21 mouse cellular contexts compared by ENCODE assay signal in the genomic region with DNA sequence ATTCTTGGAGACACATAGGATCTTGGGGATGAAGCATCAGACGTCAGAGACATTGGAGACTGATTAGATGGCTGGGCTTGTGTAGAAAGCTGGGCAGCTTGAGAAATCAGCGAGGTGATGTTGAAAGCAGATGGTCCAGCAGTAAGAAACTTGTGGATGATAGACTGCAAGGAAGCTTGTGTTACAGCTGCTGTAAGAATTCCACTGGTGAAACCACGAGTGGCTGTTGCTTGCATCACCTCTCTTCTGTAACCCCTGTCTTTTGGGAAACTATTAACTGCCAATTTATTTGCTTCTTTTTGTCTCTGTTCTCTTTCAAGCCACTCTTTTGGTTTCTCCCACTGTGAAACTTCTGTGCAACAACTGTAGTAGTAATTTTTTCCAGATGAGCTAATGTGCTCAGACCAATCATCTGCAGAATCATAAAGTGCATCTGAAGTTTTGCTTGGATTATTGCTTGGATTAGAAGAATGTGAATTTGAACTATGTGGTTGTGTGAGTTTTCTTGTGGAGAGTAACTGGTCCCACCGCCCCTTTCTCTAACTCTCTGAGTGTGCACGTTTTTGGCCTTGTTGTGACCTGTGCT. TPM values are rescaled to one million over a fixed set of nuclear protein-coding genes. Genes with fewer than 3 reads are reported as not detected.
DNase-seq lines count a peak whose midpoint lies in the region; ATAC-seq and TF ChIP-seq lines count a peak whose summit lies in the region.
"Had no signal": no experiment of that assay in that cellular context is flagged by ENCODE, and none has a peak within 500 bp of the region (broad histone marks: within the 10 kb centered on the region; RNA-seq: fewer than 3 reads in every experiment).

No protein-coding gene starts in this region.

- WGBS in forebrain, embryonic 13.5 days: 49% methylated on average over 5 of the region's 5 CpGs
- WGBS in forebrain, postnatal 0 days: 37% methylated on average over 5 of the region's 5 CpGs
- WGBS in midbrain, embryonic 15.5 days: 51% methylated on average over 5 of the region's 5 CpGs
- WGBS in midbrain, postnatal 0 days: 47% methylated on average over 5 of the region's 5 CpGs
- WGBS in limb, embryonic 13.5 days: 19% methylated on average over 5 of the region's 5 CpGs
- WGBS in intestine, embryonic 15.5 days: 39% methylated on average over 5 of the region's 5 CpGs
- WGBS in cerebellum, adult 2 months: 77% methylated on average over 5 of the region's 5 CpGs

- H3K36me3 ChIP-seq in forebrain, embryonic 13.5 days (ENCODE audit: poor library complexity, severe bottlenecking): no peaks in the 10 kb centered on the region
- H3K36me3 ChIP-seq in forebrain, postnatal 0 days (ENCODE audit: insufficient read depth): no peaks in the 10 kb centered on the region
- H3K36me3 ChIP-seq in midbrain, embryonic 15.5 days (replicated peaks): no peaks in the 10 kb centered on the region
- H3K36me3 ChIP-seq in midbrain, postnatal 0 days (ENCODE audit: insufficient read depth, low read length): no peaks in the 10 kb centered on the region
- H3K36me3 ChIP-seq in limb, embryonic 13.5 days: no peaks in the 10 kb centered on the region
- no peaks in the 10 kb centered on the region for H3K36me3 ChIP-seq in intestine, embryonic 15.5 days
- H3K36me3 ChIP-seq: liver, embryonic 12.5 days; lung, embryonic 15.5 days had no signal

- H3K27me3 ChIP-seq in forebrain, embryonic 13.5 days: peaks cover 18% of the 10 kb centered on the region
- no peaks in the 10 kb centered on the region for H3K27me3 ChIP-seq in forebrain, postnatal 0 days (ENCODE audit: insufficient read depth, low read length)
- peaks cover 9% of the 10 kb centered on the region; the same call in 1 of the 2 replicates for H3K27me3 ChIP-seq in midbrain, embryonic 15.5 days (replicated peaks)
- H3K27me3 ChIP-seq in midbrain, postnatal 0 days (ENCODE audit: insufficient read depth, low read length): no peaks in the 10 kb centered on the region
- H3K27me3 ChIP-seq in limb, embryonic 13.5 days: peaks cover 16% of the 10 kb centered on the region
- H3K27me3 ChIP-seq in intestine, embryonic 15.5 days (replicated peaks): peaks cover 4% of the 10 kb centered on the region; the same call in 1 of the 2 replicates
- no peaks in the 10 kb centered on the region for H3K27me3 ChIP-seq in cerebellum, adult 2 months (ENCODE audit: control insufficient read depth, insufficient read depth, low read length)
- H3K27me3 ChIP-seq: Patski had no signal

- H3K4me2 ChIP-seq in forebrain, embryonic 13.5 days: peak overlapping the region; percentile 70; the same call in 1 of the 2 replicates
- no peak overlapping the region for H3K4me2 ChIP-seq in forebrain, postnatal 0 days (ENCODE audit: low read depth)
- H3K4me2 ChIP-seq in midbrain, embryonic 15.5 days: peak overlapping the region; percentile 69; the same call in 1 of the 2 replicates
- H3K4me2 ChIP-seq in midbrain, postnatal 0 days (ENCODE audit: low read depth, low read length, poor library complexity, severe bottlenecking): no peak overlapping the region
- H3K4me2 ChIP-seq in limb, embryonic 13.5 days (replicated peaks): peak overlapping the region; percentile 75
- no peak overlapping the region for H3K4me2 ChIP-seq in intestine, embryonic 15.5 days (replicated peaks)

- no peak overlapping the region for H3K27ac ChIP-seq in forebrain, embryonic 13.5 days
- H3K27ac ChIP-seq in forebrain, postnatal 0 days (ENCODE audit: low read depth, low read length): no peak overlapping the region
- H3K27ac ChIP-seq in midbrain, embryonic 15.5 days: no peak overlapping the region
- no peak overlapping the region for H3K27ac ChIP-seq in midbrain, postnatal 0 days (ENCODE audit: low read depth, low read length)
- no peak overlapping the region for H3K27ac ChIP-seq in limb, embryonic 13.5 days
- H3K27ac ChIP-seq in intestine, embryonic 15.5 days: no peak overlapping the region
- H3K27ac ChIP-seq in cerebellum, adult 2 months (ENCODE audit: insufficient read depth, low read length): no peak overlapping the region
- H3K27ac ChIP-seq: heart, adult 2 months; liver, embryonic 12.5 days; lung, embryonic 15.5 days had no signal

- TF ChIP-seq POLR2A in cerebellum, adult 2 months (IDR thresholded peaks at IDR 0.05; ENCODE audit: borderline replicate concordance, insufficient read depth, low read length): no peak

- H3K9ac ChIP-seq in forebrain, embryonic 13.5 days: no peak overlapping the region
- H3K9ac ChIP-seq in forebrain, postnatal 0 days: no peak overlapping the region
- H3K9ac ChIP-seq in midbrain, embryonic 15.5 days: no peak overlapping the region
- no peak overlapping the region for H3K9ac ChIP-seq in midbrain, postnatal 0 days (replicated peaks; ENCODE audit: low read length, poor library complexity, severe bottlenecking)
- H3K9ac ChIP-seq in limb, embryonic 13.5 days: no peak overlapping the region
- H3K9ac ChIP-seq in intestine, embryonic 15.5 days: no peak overlapping the region
- H3K9ac ChIP-seq: liver, embryonic 12.5 days had no signal

- no peaks in the 10 kb centered on the region for H3K9me3 ChIP-seq in forebrain, embryonic 13.5 days (replicated peaks)
- H3K9me3 ChIP-seq in forebrain, postnatal 0 days (ENCODE audit: low read length): no peaks in the 10 kb centered on the region
- H3K9me3 ChIP-seq in midbrain, embryonic 15.5 days: no peaks in the 10 kb centered on the region
- no peaks in the 10 kb centered on the region for H3K9me3 ChIP-seq in midbrain, postnatal 0 days (ENCODE audit: low read length)
- H3K9me3 ChIP-seq in limb, embryonic 13.5 days: no peaks in the 10 kb centered on the region; the same call in 1 of the 2 replicates
- no peaks in the 10 kb centered on the region for H3K9me3 ChIP-seq in intestine, embryonic 15.5 days
- H3K9me3 ChIP-seq: liver, embryonic 12.5 days; lung, embryonic 15.5 days; megakaryocyte, embryonic 14.5 days had no signal

- no peak for ATAC-seq in forebrain, embryonic 13.5 days
- no peak for ATAC-seq in forebrain, postnatal 0 days
- ATAC-seq in midbrain, embryonic 15.5 days (replicated peaks): no peak
- ATAC-seq in midbrain, postnatal 0 days (ENCODE audit: low FRiP score): no peak
- no peak for ATAC-seq in limb, embryonic 13.5 days (ENCODE audit: low FRiP score, low read depth)
- ATAC-seq in intestine, embryonic 15.5 days: no peak
- ATAC-seq: liver, embryonic 12.5 days; Patski had no signal

- 0 out of 2 replicates have a peak, but pooled peaks cover 3% of the 10 kb centered on the region for H3K4me1 ChIP-seq in forebrain, embryonic 13.5 days
- H3K4me1 ChIP-seq in forebrain, postnatal 0 days (ENCODE audit: insufficient read depth): no peaks in the 10 kb centered on the region
- peaks cover 10% of the 10 kb centered on the region for H3K4me1 ChIP-seq in midbrain, embryonic 15.5 days
- no peaks in the 10 kb centered on the region for H3K4me1 ChIP-seq in midbrain, postnatal 0 days (ENCODE audit: insufficient read depth, low read length)
- H3K4me1 ChIP-seq in limb, embryonic 13.5 days: peaks cover 9% of the 10 kb centered on the region
- peaks cover 4% of the 10 kb centered on the region; the same call in 1 of the 2 replicates for H3K4me1 ChIP-seq in intestine, embryonic 15.5 days (replicated peaks)
- H3K4me1 ChIP-seq in cerebellum, adult 2 months (ENCODE audit: control insufficient read depth, insufficient read depth, low read length): no peaks in the 10 kb centered on the region
- H3K4me1 ChIP-seq: liver, embryonic 12.5 days; lung, embryonic 15.5 days had no signal

- no peak for TF ChIP-seq CTCF in forebrain, postnatal 0 days (IDR thresholded peaks at IDR 0.05; ENCODE audit: low read depth)
- TF ChIP-seq CTCF in midbrain, postnatal 0 days (IDR thresholded peaks at IDR 0.05): no peak
- TF ChIP-seq CTCF in cerebellum, adult 2 months (IDR thresholded peaks at IDR 0.05; ENCODE audit: borderline replicate concordance, insufficient read depth, low read depth, low read length): no peak

- no peak overlapping the region for H3K4me3 ChIP-seq in forebrain, embryonic 13.5 days
- no peak overlapping the region for H3K4me3 ChIP-seq in forebrain, postnatal 0 days (ENCODE audit: low read depth, low read length)
- no peak overlapping the region for H3K4me3 ChIP-seq in midbrain, embryonic 15.5 days
- H3K4me3 ChIP-seq in midbrain, postnatal 0 days (ENCODE audit: low read depth, low read length): no peak overlapping the region
- no peak overlapping the region for H3K4me3 ChIP-seq in limb, embryonic 13.5 days
- H3K4me3 ChIP-seq in intestine, embryonic 15.5 days (replicated peaks): no peak overlapping the region
- no peak overlapping the region for H3K4me3 ChIP-seq in cerebellum, adult 2 months (replicated peaks; ENCODE audit: insufficient read depth, low read depth, low read length)

- no peak for DNase-seq in forebrain, postnatal 0 days
- DNase-seq in midbrain, postnatal 0 days (ENCODE audit: low spot score): no peak
- DNase-seq in embryo, embryonic 11 days: no peak
- DNase-seq in cerebellum, adult 2 months: no peak
- DNase-seq: adrenal gland, postnatal 14 days; cerebellum, adult 18-20 months; heart, adult 2 months; kidney, adult 11 months; kidney, postnatal 10 days had no signal

RNA-seq across cellular contexts. Expression of a gene that starts 9.8 kb away (rescaled TPM):
- polyA plus RNA-seq in forebrain, embryonic 13.5 days (2015; fragmentation: Nextera tagmentation; extraction: Ambion mirVana): 3.0 and 3.1 TPM in 2 replicates
- total RNA-seq in forebrain, postnatal 0 days (2014; rRNA removed): 0.24 and 0.31 TPM in 2 replicates
- polyA plus RNA-seq in forebrain, postnatal 0 days (2015; fragmentation: Nextera tagmentation; extraction: Ambion mirVana): 0.18 and 0.23 TPM in 2 replicates
- polyA plus RNA-seq in midbrain, embryonic 15.5 days (2015; fragmentation: Nextera tagmentation; extraction: Ambion mirVana): 1.3 and 1.9 TPM in 2 replicates
- 0.71 TPM in 1 of 2 replicates, not detected in the other for total RNA-seq in midbrain, postnatal 0 days (2014; rRNA removed)
- polyA plus RNA-seq in midbrain, postnatal 0 days (2015; fragmentation: Nextera tagmentation; extraction: Ambion mirVana): 0.33 and 0.38 TPM in 2 replicates
- 5.8 and 7.1 TPM in 2 replicates for polyA plus RNA-seq in limb, embryonic 13.5 days (2015; fragmentation: Nextera tagmentation; extraction: Ambion mirVana)
- polyA plus RNA-seq in intestine, embryonic 15.5 days (2015; fragmentation: Nextera tagmentation; extraction: Ambion mirVana): 120 and 142 TPM in 2 replicates
- 0.05 TPM in 1 of 2 replicates, not detected in the other for polyA plus RNA-seq in cerebellum, adult 2 months (2012; rRNA removed)
- total RNA-seq: gastrocnemius, adult 8-10 months; heart, adult 2 months; layer of hippocampus, adult 8-10 months; monocyte, adult 5-6 weeks had no signal
- polyA plus RNA-seq: activated CD4-positive, CD25-positive, alpha-beta regulatory T cell, adult 4 months; Patski had no signal

RNA-seq across cellular contexts. Expression of a gene that starts 19.0 kb away (rescaled TPM):
- polyA plus RNA-seq in forebrain, embryonic 13.5 days (2015; fragmentation: Nextera tagmentation; extraction: Ambion mirVana): 46.9 and 51.3 TPM in 2 replicates
- total RNA-seq in forebrain, postnatal 0 days (2014; rRNA removed): 187 and 234 TPM in 2 replicates
- 71.9 and 98.0 TPM in 2 replicates for polyA plus RNA-seq in forebrain, postnatal 0 days (2015; fragmentation: Nextera tagmentation; extraction: Ambion mirVana)
- 153 and 155 TPM in 2 replicates for polyA plus RNA-seq in midbrain, embryonic 15.5 days (2015; fragmentation: Nextera tagmentation; extraction: Ambion mirVana)
- 326 and 332 TPM in 2 replicates for total RNA-seq in midbrain, postnatal 0 days (2014; rRNA removed)
- 117 and 126 TPM in 2 replicates for polyA plus RNA-seq in midbrain, postnatal 0 days (2015; fragmentation: Nextera tagmentation; extraction: Ambion mirVana)
- polyA plus RNA-seq in limb, embryonic 13.5 days (2015; fragmentation: Nextera tagmentation; extraction: Ambion mirVana): 4.4 TPM in 2 replicates
- polyA plus RNA-seq in intestine, embryonic 15.5 days (2015; fragmentation: Nextera tagmentation; extraction: Ambion mirVana): 6.1 and 6.8 TPM in 2 replicates
- polyA plus RNA-seq in cerebellum, adult 2 months (2012; rRNA removed): 76.4 and 78.9 TPM in 2 replicates
- total RNA-seq: monocyte, adult 5-6 weeks had no signal

Comparison
In these comparisons a context has a peak if more than half of its experiments do, and no peak if none do; other contexts are left out.
1. H3K4me2 ChIP-seq: peak in forebrain, embryonic 13.5 days (single experiment), midbrain, embryonic 15.5 days (single experiment) and limb, embryonic 13.5 days (single experiment); none in forebrain, postnatal 0 days (single experiment), midbrain, postnatal 0 days (single experiment) and intestine, embryonic 15.5 days (single experiment).
2. RNA of a gene that starts 9.8 kb away (polyA plus RNA-seq): 120 to 142 TPM in intestine, embryonic 15.5 days; 5.8 to 7.1 TPM in limb, embryonic 13.5 days, 3.0 to 3.1 TPM in forebrain, embryonic 13.5 days, 1.3 to 1.9 TPM in midbrain, embryonic 15.5 days, 0.33 to 0.38 TPM in midbrain, postnatal 0 days, 0.18 to 0.23 TPM in forebrain, postnatal 0 days and 0.05 TPM in cerebellum, adult 2 months; every median in the first group is over 10 times any median in the second.